Mouse (Mus musculus): ENCODE measurements around the gene Atp2b2.
"Not testable (repeated sequence)": the region's sequence is repeated elsewhere in the genome, so short reads cannot be mapped to it uniquely, and the experiment has no call there.

Atp2b2 gene

DNA sequence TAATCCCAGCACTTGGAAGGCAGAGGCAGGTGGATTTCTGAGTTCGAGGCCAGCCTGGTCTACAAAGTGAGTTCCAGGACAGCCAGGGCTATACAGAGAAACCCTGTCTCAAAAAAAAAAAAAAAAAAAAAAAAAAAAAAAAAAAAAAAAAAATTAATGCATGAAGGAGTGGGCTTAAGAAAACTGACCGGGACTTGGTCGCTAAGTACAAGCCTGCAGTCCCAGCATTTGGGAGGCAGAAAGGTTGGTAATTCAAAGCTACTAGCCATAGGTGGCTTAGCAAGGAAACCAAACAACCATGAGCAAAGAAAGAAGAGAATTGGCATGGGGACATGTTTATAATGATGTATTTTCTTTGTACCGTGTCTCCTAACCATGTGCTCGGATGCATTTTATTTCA is 329.0 kb downstream of the Atp2b2 start:
- not testable (repeated sequence) for DNase-seq (ENCODE audit: low read depth)

GRCm38 (mm10) chr6:113712718-113713117 is 329.7 kb downstream of the Atp2b2 start:
- no peak for DNase-seq (ENCODE audit: low read depth)

GRCm38 (mm10) chr6:113697222-113698205 is 344.9 kb downstream of the Atp2b2 start:
- peak; percentile 56 for DNase-seq (ENCODE audit: low read depth)

DNA sequence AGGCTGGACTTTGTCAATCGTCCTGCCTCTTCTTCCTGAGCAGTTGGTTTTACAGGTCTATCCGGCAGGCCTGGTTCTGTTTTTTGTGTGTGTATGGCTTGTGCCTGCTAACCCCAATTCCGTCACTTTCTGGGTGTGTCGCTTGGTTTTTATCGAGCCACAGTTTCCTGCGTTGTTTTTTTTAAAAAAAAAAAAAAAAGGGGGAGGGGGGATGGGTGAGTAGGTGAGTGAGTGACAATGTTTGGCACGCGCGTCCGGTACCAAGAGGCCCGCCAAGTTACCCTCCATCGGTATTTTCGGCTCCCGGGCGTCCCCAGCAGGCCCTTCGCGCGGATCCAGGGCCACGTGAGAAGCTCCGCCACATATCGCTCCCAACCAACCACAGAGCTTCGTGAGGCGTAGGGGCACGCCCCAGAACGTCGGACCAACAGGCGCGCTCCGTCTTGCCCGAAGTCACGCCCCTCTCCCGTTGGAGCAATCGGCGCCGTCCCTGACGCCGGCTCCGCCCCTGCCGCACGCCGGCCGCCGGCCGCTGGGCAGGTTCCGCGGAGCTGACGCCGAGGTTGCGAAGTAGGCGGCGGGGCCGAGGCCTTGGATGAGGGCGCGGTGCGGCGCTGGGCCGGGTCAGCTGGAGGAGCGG is 345.7 kb downstream of the Atp2b2 start, which contains the start of gene Tatdn2:
Tatdn2 (plus strand) TSS at position 469 of the 640 bp plus-strand sequence.
- DNase-seq (ENCODE audit: low read depth) = peak; percentile 98

DNA sequence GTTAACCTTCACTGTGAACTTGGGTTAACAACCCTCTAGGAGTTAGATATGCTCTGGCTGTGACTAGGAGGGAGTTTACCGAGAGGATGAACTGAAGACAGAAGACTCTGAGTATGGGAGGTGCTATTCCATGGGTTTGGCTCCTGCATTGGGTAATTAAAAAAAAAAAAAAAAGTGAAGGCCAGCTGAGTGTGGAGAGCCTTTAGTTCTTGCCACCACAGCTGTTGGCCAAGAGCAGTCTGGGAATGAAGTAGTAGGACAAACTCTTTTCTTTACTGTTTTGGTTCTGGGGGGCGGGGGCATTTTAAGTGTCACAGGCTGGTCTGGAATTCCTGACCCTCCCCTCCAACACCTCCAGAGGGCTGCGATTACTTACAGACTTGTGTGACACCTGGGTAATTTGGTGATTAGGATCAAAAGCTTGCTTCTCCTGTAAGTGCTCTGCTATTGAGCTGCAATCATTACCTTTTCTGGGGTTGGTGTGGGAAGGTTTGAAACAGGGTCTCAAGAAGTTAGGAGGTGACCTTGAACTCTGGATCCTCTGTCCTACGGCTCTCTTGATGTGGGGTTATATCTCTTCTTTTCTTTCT is 346.6 kb downstream of the Atp2b2 start:
- no peak for DNase-seq (ENCODE audit: low read depth)

DNA sequence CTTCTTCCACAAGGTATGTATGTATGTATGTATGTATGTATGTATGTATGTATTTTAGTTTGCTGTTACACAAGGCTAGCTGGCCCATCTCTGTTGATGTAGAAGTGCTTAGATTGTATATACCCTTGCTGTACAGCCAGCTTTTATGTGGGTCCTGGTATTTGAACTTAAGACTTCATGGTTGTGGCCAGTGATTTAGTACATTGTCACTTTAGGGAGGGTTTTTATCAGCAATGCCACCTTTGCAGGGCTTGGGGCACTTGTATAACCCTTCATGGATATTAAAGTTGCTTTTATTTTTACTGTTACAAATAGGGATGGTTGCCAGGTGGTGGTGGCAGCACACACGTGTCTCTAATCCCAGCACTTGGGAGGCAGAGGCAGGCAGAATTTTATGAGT is 347.2 kb downstream of the Atp2b2 start:
- peak; percentile 36 for DNase-seq (ENCODE audit: low read depth)
